Comparison of ENCODE assay signal across 7 mouse cellular contexts in genomic region chr1:180641137-180641517, GRCm38 (mm10). TPM values are rescaled to one million over a fixed set of nuclear protein-coding genes. Genes with fewer than 3 reads are reported as not detected.
DNase-seq lines count a peak whose midpoint lies in the region; ATAC-seq lines count a peak whose summit lies in the region.

TSS of gene Lin9 (plus strand) at chr1:180641150.

- peak within 1 kb of the TSS; percentile 85 for H3K4me2 ChIP-seq in intestine, embryonic 16.5 days (ENCODE audit: low read depth, low read length)
- peak within 1 kb of the TSS; percentile 83 for H3K4me2 ChIP-seq in midbrain, embryonic 11.5 days

- ATAC-seq in intestine, embryonic 16.5 days, result peak; percentile 92
- ATAC-seq in midbrain, embryonic 11.5 days (ENCODE audit: low FRiP score), result peak; percentile 92

- H3K27ac ChIP-seq in intestine, embryonic 16.5 days (ENCODE audit: low read length), result peak within 1 kb of the TSS; percentile 94
- peak within 1 kb of the TSS; percentile 92 for H3K27ac ChIP-seq in midbrain, embryonic 11.5 days (ENCODE audit: low read depth, low read length)

- intact Hi-C loops in gastrocnemius, postnatal 36 days (cut with DNase I), result loop anchor here (5.0 kb wide), 1 partner anchor 39 kb away; no protein-coding TSS in a partner anchor
- intact Hi-C loops in left cerebral cortex, postnatal 36 days (cut with DNase I), result loop anchor here (5.0 kb wide), 1 partner anchor 69 kb away; no protein-coding TSS in a partner anchor

- peak within 1 kb of the TSS; percentile 97 for H3K4me3 ChIP-seq in intestine, embryonic 16.5 days (ENCODE audit: low read length)
- H3K4me3 ChIP-seq in midbrain, embryonic 11.5 days (ENCODE audit: low read depth, low read length), result peak within 1 kb of the TSS; percentile 79

- H3K4me1 ChIP-seq in intestine, embryonic 16.5 days (ENCODE audit: control insufficient read depth, insufficient read depth, low read length), result peaks cover 18% of the 10 kb centered on the region
- H3K4me1 ChIP-seq in midbrain, embryonic 11.5 days (ENCODE audit: control insufficient read depth, insufficient read depth, low read length), result peaks cover 18% of the 10 kb centered on the region

- WGBS in intestine, embryonic 16.5 days, result under 1% methylated on average over 45 of the region's 47 CpGs
- under 1% methylated on average over 39 of the region's 47 CpGs for WGBS in midbrain, embryonic 11.5 days

- DNase-seq in adrenal gland, adult 18-20 months (ENCODE audit: low spot score in 2 of 2), result peak; percentile 91
- peak; percentile 97 for DNase-seq in embryo, embryonic 11 days
- DNase-seq in gastrocnemius, postnatal 36 days, result peak; percentile 85
- DNase-seq in left cerebral cortex, postnatal 36 days (ENCODE audit: low spot score in 2 of 2), result peak; percentile 91 to 93
- peak; percentile 99 for DNase-seq in midbrain, embryonic 11.5 days (ENCODE audit: low spot score, missing footprints)
- peak; percentile 73 for DNase-seq in skeletal muscle tissue, adult 2 months (ENCODE audit: low read depth, low spot score)

- H3K9me3 ChIP-seq in intestine, embryonic 16.5 days (ENCODE audit: control insufficient read depth, low read length), result no peaks in the 10 kb centered on the region
- no peaks in the 10 kb centered on the region for H3K9me3 ChIP-seq in midbrain, embryonic 11.5 days (ENCODE audit: control insufficient read depth, low read length)

- no peaks in the 10 kb centered on the region for H3K27me3 ChIP-seq in intestine, embryonic 16.5 days (replicated peaks; ENCODE audit: control insufficient read depth, insufficient read depth, low read length)
- no peaks in the 10 kb centered on the region for H3K27me3 ChIP-seq in midbrain, embryonic 11.5 days (ENCODE audit: control insufficient read depth, insufficient read depth, low read length)

- peak within 1 kb of the TSS; percentile 99 for H3K9ac ChIP-seq in intestine, embryonic 16.5 days (ENCODE audit: low read depth, low read length)
- H3K9ac ChIP-seq in midbrain, embryonic 11.5 days (ENCODE audit: low read length), result peak within 1 kb of the TSS; percentile 99

- 0 out of 2 replicates have a peak, but pooled peaks cover 2% of the 10 kb centered on the region for H3K36me3 ChIP-seq in intestine, embryonic 16.5 days (ENCODE audit: control insufficient read depth, insufficient read depth, low read length)
- H3K36me3 ChIP-seq in midbrain, embryonic 11.5 days (ENCODE audit: control insufficient read depth, insufficient read depth, low read length), result no peaks in the 10 kb centered on the region

RNA-seq across cellular contexts. Expression of gene Lin9, which starts in this region (rescaled TPM):
- 1 to 10 TPM; 3.9 to 4.2 TPM for total RNA-seq in adrenal gland, adult 18-20 months (2021)
- total RNA-seq in gastrocnemius, postnatal 36 days (2021), result 1 to 10 TPM; 3.5 to 3.6 TPM
- 12.2 and 13.1 TPM in 2 replicates for polyA plus RNA-seq in intestine, embryonic 16.5 days (2015; fragmentation: Nextera tagmentation; extraction: Ambion mirVana)
- total RNA-seq in left cerebral cortex, postnatal 36 days (2021), result 1 to 10 TPM; 4.2 to 4.5 TPM
- 26.2 and 30.4 TPM in 2 replicates for polyA plus RNA-seq in midbrain, embryonic 11.5 days (2014; fragmentation: Nextera tagmentation; extraction: Ambion mirVana)

Comparison
In these comparisons a context has a peak if more than half of its experiments do, and no peak if none do; other contexts are left out.
1. Peak in every context shown above with its lines: DNase-seq, ATAC-seq, H3K4me3 ChIP-seq and H3K27ac ChIP-seq.